Mouse (Mus musculus): Measurements from ENCODE around the gene Pglyrp2.

Pglyrp2 gene

DNA sequence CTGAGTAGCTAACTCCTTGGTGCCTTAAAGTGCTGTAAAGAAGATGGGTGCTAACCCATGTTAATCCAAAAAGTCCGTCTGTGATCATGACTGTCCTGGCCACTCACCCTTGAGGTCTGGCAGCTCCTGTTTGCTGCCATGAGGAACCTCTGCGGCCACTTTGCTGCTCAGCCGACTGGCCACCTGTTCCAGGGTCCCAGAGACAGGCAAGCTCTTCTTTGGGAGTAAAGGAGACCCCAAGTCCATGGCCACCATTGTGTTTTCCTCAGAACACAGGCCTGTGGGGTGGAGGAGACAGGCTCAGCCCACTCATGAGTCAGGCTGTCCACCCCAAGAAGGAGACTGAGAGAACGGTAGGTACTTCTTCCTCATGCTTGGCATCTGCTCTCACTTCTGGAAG, 61.3 kb downstream of the Pglyrp2 start:
- no peak for DNase-seq (ENCODE audit: extremely low read depth, insufficient read length, low spot score)

Data from 3134 (cell line).